Mouse (Mus musculus): ENCODE measurements around the gene Mras. TPM values are rescaled to one million over a fixed set of nuclear protein-coding genes. Genes with fewer than 3 reads are reported as not detected.
A peak's percentile ranks its signal among the peaks of the same experiment; 100 is the strongest.

The Mras gene
- polyA plus RNA-seq, 1 experiment from 2014 or later: 50.9 TPM

DNA sequence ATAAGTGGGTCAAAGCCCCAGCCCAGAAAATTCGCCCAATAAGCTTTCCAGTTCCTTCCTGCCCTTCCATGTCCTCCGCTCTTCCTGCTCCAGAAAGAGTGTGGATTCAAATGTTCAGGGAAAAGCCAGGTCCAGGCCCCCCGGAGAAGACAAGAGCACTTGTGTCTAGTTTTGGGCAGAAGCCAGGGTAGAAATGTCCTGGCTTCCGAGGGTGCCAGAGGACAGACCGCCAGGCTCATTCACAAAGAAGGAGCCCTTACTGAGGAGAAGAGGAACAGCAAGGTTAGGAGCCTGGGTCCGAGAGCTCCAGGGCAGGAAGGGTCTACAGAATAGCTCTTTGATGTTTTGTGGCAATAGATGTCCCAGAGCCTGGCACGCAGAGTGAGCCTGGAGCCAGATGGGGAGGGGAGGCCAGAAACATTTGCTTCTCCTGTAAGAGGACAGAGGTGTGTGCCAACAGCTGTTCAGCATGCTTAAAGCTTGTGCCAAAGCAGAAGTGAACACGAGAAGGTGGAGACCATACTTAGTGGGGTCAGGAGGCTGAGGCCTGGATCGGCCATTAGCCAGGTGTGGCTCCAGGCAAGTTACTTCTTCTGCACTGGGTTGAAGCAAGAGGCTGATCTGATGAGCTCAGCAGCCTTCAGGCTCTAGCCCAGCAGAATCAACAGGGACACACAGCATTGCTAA lies 35.8 kb downstream of the Mras start:
- H3K9ac ChIP-seq (replicated peaks): no peak overlapping the region
- no peaks in the 10 kb centered on the region for H3K27me3 ChIP-seq (replicated peaks)
- H3K9me3 ChIP-seq (replicated peaks): no peaks in the 10 kb centered on the region
- peak; percentile 50; the same call in 1 of the 2 replicates for ATAC-seq (ENCODE audit: low FRiP score)
- H3K4me1 ChIP-seq: peaks cover 16% of the 10 kb centered on the region
- 70% methylated on average over 9 of the region's 9 CpGs for WGBS
- H3K4me3 ChIP-seq (replicated peaks): no peak overlapping the region
- no peak overlapping the region for H3K4me2 ChIP-seq
- H3K36me3 ChIP-seq: peaks cover 14% of the 10 kb centered on the region
- peak overlapping the region; percentile 52 for H3K27ac ChIP-seq (replicated peaks)

DNA sequence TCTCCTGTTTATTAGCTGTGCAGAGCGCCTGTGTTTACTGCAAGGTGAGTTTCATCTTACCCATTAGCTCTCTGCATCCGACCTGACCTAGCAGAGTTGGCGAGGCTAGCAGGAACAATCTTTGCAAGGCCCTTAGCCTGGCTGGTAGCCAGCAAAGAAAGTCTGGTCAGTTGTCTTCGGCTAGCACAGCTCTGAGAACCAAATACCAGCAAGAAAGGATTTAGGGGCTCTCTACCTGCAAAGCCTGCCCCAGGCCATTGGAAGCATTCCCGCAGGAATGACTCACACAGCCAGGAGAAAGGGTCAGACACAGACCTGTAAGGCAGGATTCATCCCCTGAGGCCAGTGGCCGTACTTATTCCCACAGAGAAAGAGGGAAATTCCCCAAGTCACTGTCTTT lies 36.4 kb downstream of the Mras start:
- Histone ChIP-seq H3K9ac (replicated peaks) (no peak overlapping the region), H3K27me3 (replicated peaks) (no peaks in the 10 kb centered on the region), H3K4me3 (replicated peaks) (no peak overlapping the region), H3K36me3 (peaks cover 14% of the 10 kb centered on the region), H3K27ac (replicated peaks) (peak overlapping the region; percentile 52; the same call in 1 of the 2 replicates), H3K9me3 (replicated peaks) (no peaks in the 10 kb centered on the region), H3K4me2 (no peak overlapping the region), H3K4me1 (peaks cover 16% of the 10 kb centered on the region)
- WGBS: 75% methylated on average over 6 of the region's 6 CpGs
- no peak for ATAC-seq (ENCODE audit: low FRiP score)

- Histone ChIP-seq H3K27ac (replicated peaks) (no peak overlapping the region), H3K27me3 (replicated peaks) (no peaks in the 10 kb centered on the region), H3K9ac (replicated peaks) (no peak overlapping the region), H3K4me3 (replicated peaks) (no peak overlapping the region), H3K4me2 (no peak overlapping the region), H3K36me3 (peaks cover 15% of the 10 kb centered on the region), H3K9me3 (replicated peaks) (no peaks in the 10 kb centered on the region), H3K4me1 (peaks cover 18% of the 10 kb centered on the region)
- 80% methylated on average over 13 of the region's 13 CpGs for WGBS
- no peak for ATAC-seq (ENCODE audit: low FRiP score)
Measured at GRCm38 (mm10) chr9:99397056-99397815, 39.9 kb downstream of the Mras start.

DNA sequence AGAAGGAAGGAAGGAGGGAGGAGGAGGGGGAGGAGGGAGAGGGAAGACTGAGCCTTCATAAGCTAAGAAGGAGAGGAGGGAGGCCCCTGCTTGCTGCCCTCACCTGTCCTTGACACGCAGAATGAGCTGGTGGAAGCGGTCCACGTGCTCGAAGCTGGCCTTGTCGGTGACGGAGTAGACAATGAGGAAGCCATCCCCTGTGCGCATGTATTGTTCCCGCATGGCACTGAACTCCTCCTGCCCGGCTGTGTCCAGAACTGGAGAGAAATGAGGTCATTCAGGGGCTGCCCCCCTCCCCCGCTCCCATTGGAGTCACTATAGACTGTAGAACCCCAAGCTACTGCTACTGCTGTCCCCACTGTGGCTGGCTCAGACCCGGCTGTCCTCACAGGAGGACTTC lies 42.8 kb downstream of the Mras start:
- Histone ChIP-seq H3K27ac (replicated peaks) (no peak overlapping the region), H3K9me3 (replicated peaks) (no peaks in the 10 kb centered on the region), H3K9ac (replicated peaks) (no peak overlapping the region), H3K4me3 (replicated peaks) (no peak overlapping the region), H3K4me2 (no peak overlapping the region), H3K4me1 (peaks cover 7% of the 10 kb centered on the region; the same call in 1 of the 2 replicates), H3K36me3 (peaks cover 25% of the 10 kb centered on the region), H3K27me3 (replicated peaks) (no peaks in the 10 kb centered on the region)
- ATAC-seq (ENCODE audit: low FRiP score): no peak
- WGBS: 68% methylated on average over 11 of the region's 11 CpGs

DNA sequence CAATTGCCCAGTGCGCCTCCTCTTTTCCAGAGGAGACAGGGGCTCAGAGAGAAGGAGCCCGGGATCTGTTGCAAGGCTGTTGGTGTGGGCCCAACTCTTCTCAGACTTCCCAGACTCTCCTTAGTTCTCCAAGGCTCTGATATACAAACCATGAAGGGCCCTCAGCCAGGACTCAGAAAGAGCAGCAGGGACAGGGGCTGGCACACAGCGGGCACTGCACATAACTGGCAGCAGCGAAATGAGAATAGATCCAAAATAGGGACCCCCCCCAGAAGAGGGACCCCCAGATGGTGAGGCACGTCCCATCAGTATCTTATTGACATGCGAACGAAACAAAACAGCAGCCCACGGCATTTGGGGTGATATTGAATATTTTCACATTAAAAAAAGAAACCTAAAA lies 44.0 kb downstream of the Mras start:
- H3K4me1 ChIP-seq: peaks cover 15% of the 10 kb centered on the region
- H3K36me3 ChIP-seq: peaks cover 29% of the 10 kb centered on the region
- no peak for ATAC-seq (ENCODE audit: low FRiP score)
- no peaks in the 10 kb centered on the region for H3K9me3 ChIP-seq (replicated peaks)
- H3K4me2 ChIP-seq: no peak overlapping the region
- no peaks in the 10 kb centered on the region for H3K27me3 ChIP-seq (replicated peaks)
- H3K4me3 ChIP-seq (replicated peaks): no peak overlapping the region
- WGBS: 90% methylated on average over 8 of the region's 8 CpGs
- H3K27ac ChIP-seq (replicated peaks): no peak overlapping the region
- H3K9ac ChIP-seq (replicated peaks): no peak overlapping the region

DNA sequence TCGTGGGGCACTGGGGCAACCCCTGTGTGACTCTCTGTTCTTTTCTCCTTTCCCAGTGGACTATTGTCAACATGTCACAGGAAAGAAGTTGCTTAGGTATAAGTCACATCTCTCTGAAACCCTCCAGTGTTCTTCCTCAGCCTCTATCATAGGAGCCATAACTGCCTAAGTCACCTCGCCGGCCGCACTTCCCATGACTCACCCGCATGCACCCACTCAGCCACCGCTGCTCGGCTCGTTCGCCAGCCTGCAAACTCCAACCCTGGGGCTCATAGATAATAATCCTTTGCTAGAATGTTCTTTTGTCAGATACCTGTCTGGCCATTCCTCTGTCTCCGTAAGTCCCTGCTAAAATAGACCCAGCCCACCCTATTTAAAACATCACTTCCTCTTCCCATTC lies 45.6 kb downstream of the Mras start:
- Histone ChIP-seq H3K4me3 (replicated peaks) (no peak overlapping the region), H3K27ac (replicated peaks) (no peak overlapping the region), H3K9ac (replicated peaks) (no peak overlapping the region), H3K36me3 (peaks cover 39% of the 10 kb centered on the region), H3K4me2 (no peak overlapping the region), H3K9me3 (replicated peaks) (no peaks in the 10 kb centered on the region), H3K4me1 (peaks cover 12% of the 10 kb centered on the region), H3K27me3 (replicated peaks) (no peaks in the 10 kb centered on the region)
- no peak for ATAC-seq (ENCODE audit: low FRiP score)
- 94% methylated on average over 10 of the region's 10 CpGs for WGBS

DNA sequence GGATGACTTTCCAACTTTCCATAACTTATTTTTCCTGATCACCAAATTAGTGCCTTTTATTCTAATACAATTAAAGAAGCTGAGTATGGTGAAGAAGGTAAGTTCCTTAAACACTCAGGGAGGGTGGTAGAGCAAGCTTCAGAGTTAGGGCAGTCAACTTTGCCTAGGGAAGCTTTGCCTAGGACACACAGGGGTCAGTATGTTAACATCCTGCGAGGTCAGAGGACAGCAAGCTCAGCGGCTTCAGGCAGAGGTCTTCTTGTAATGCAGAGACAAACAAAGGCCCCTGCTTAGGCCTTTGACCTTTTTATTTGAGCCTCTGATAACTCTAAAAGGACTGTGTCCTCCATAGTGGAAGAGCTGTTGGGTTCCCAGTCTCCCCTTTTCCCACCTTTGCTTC lies 46.5 kb downstream of the Mras start:
- H3K27ac ChIP-seq (replicated peaks): no peak overlapping the region
- peaks cover 39% of the 10 kb centered on the region for H3K36me3 ChIP-seq
- no peak overlapping the region for H3K4me3 ChIP-seq (replicated peaks)
- peaks cover 12% of the 10 kb centered on the region for H3K4me1 ChIP-seq
- H3K27me3 ChIP-seq (replicated peaks): no peaks in the 10 kb centered on the region
- H3K9me3 ChIP-seq (replicated peaks): no peaks in the 10 kb centered on the region
- WGBS: 41% methylated on average over 2 of the region's 2 CpGs
- no peak overlapping the region for H3K4me2 ChIP-seq
- ATAC-seq (ENCODE audit: low FRiP score): no peak
- no peak overlapping the region for H3K9ac ChIP-seq (replicated peaks)

GRCm38 (mm10) chr9:99390201-99390600 lies 47.0 kb downstream of the Mras start:
- no peak overlapping the region for H3K9ac ChIP-seq (replicated peaks)
- H3K9me3 ChIP-seq (replicated peaks): no peaks in the 10 kb centered on the region
- H3K4me3 ChIP-seq (replicated peaks): no peak overlapping the region
- H3K4me2 ChIP-seq: no peak overlapping the region
- H3K27ac ChIP-seq (replicated peaks): no peak overlapping the region
- peaks cover 39% of the 10 kb centered on the region for H3K36me3 ChIP-seq
- no peaks in the 10 kb centered on the region for H3K27me3 ChIP-seq (replicated peaks)
- ATAC-seq (ENCODE audit: low FRiP score): no peak
- WGBS: 86% methylated on average over 5 of the region's 5 CpGs
- H3K4me1 ChIP-seq: peaks cover 12% of the 10 kb centered on the region

GRCm38 (mm10) chr9:99389506-99389905 lies 47.7 kb downstream of the Mras start:
- WGBS: 83% methylated on average over 8 of the region's 8 CpGs
- Histone ChIP-seq H3K9ac (replicated peaks) (no peak overlapping the region), H3K9me3 (replicated peaks) (no peaks in the 10 kb centered on the region), H3K27ac (replicated peaks) (peak overlapping the region; percentile 78; the same call in 1 of the 2 replicates), H3K4me1 (peaks cover 11% of the 10 kb centered on the region), H3K27me3 (replicated peaks) (no peaks in the 10 kb centered on the region), H3K36me3 (peaks cover 39% of the 10 kb centered on the region), H3K4me3 (replicated peaks) (no peak overlapping the region), H3K4me2 (no peak overlapping the region)
- ATAC-seq (ENCODE audit: low FRiP score): no peak

DNA sequence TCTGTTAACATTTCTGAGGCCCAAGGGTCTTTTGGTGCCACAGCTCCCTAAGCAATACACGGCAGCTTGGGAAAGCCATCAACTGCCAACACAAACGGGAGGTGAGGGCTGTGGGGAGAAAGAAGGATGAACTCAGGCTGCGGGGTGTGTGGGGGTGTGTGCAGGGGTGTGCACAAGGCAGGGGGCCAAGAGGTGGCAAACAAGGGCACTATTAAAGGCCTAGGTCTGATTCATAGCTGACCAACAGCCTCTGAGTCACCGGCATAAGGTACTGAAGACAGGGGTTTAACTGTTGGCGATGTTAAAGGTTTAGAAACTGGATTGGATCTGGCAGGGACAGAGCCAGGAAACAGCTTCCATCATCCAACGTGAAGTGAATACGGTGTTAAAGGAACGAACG lies 48.3 kb downstream of the Mras start:
- Histone ChIP-seq H3K4me2 (no peak overlapping the region), H3K27ac (replicated peaks) (peak overlapping the region; percentile 78), H3K27me3 (replicated peaks) (no peaks in the 10 kb centered on the region), H3K4me3 (replicated peaks) (no peak overlapping the region), H3K36me3 (peaks cover 39% of the 10 kb centered on the region), H3K9ac (replicated peaks) (no peak overlapping the region), H3K4me1 (peaks cover 10% of the 10 kb centered on the region; the same call in 1 of the 2 replicates), H3K9me3 (replicated peaks) (no peaks in the 10 kb centered on the region)
- no peak for ATAC-seq (ENCODE audit: low FRiP score)
- 75% methylated on average over 9 of the region's 9 CpGs for WGBS

GRCm38 (mm10) chr9:99388078-99388477 lies 49.1 kb downstream of the Mras start:
- H3K4me2 ChIP-seq: no peak overlapping the region
- H3K27ac ChIP-seq (replicated peaks): peak overlapping the region; percentile 78

GRCm38 (mm10) chr9:99382556-99382955 lies 54.6 kb downstream of the Mras start:
- Histone ChIP-seq H3K4me3 (replicated peaks) (no peak overlapping the region), H3K9me3 (replicated peaks) (no peaks in the 10 kb centered on the region), H3K27ac (replicated peaks) (no peak overlapping the region), H3K27me3 (replicated peaks) (no peaks in the 10 kb centered on the region), H3K4me2 (no peak overlapping the region), H3K9ac (replicated peaks) (no peak overlapping the region), H3K4me1 (no peaks in the 10 kb centered on the region), H3K36me3 (peaks cover 7% of the 10 kb centered on the region)
- 86% methylated on average over 9 of the region's 9 CpGs for WGBS
- ATAC-seq (ENCODE audit: low FRiP score): no peak

More at GRCm38 (mm10) chr9:99388078-99388477, 49.1 kb downstream of the Mras start:
- H3K4me3 ChIP-seq (replicated peaks): no peak overlapping the region
- H3K36me3 ChIP-seq: peaks cover 38% of the 10 kb centered on the region
- no peak overlapping the region for H3K9ac ChIP-seq (replicated peaks)
- no peaks in the 10 kb centered on the region for H3K9me3 ChIP-seq (replicated peaks)
- ATAC-seq (ENCODE audit: low FRiP score): peak; percentile 71
- WGBS: 60% methylated on average over 5 of the region's 5 CpGs
- H3K27me3 ChIP-seq (replicated peaks): no peaks in the 10 kb centered on the region
- H3K4me1 ChIP-seq: peaks cover 10% of the 10 kb centered on the region; the same call in 1 of the 2 replicates

All from neural tube, embryonic 15.5 days (tissue).